Mouse (Mus musculus) heart, adult 2 months (tissue): ENCODE measurements around the gene Ccdc12.

Experiments used
- CTCF ChIP-seq: fragments of 200-600 bp; IDR thresholded peaks from 2 replicates; pipeline ENCODE4 v1.8.1; 2022; ENCODE audit warnings: antibody characterized with exemption, mild to moderate bottlenecking, moderate library complexity
- EP300 ChIP-seq: fragments of 200-500 bp; IDR thresholded peaks from 2 replicates; pipeline ENCODE4 v1.6.1; 2011; ENCODE audit warnings: low read depth, low read length, control low read depth; ENCODE audit not compliant: insufficient read depth
- POLR2A ChIP-seq: fragments of 200-500 bp; IDR thresholded peaks from 2 replicates; pipeline ENCODE4 v1.6.1; 2011; ENCODE audit warnings: mild to moderate bottlenecking, low read depth, low read length, control low read depth; ENCODE audit not compliant: insufficient read depth

DNA sequence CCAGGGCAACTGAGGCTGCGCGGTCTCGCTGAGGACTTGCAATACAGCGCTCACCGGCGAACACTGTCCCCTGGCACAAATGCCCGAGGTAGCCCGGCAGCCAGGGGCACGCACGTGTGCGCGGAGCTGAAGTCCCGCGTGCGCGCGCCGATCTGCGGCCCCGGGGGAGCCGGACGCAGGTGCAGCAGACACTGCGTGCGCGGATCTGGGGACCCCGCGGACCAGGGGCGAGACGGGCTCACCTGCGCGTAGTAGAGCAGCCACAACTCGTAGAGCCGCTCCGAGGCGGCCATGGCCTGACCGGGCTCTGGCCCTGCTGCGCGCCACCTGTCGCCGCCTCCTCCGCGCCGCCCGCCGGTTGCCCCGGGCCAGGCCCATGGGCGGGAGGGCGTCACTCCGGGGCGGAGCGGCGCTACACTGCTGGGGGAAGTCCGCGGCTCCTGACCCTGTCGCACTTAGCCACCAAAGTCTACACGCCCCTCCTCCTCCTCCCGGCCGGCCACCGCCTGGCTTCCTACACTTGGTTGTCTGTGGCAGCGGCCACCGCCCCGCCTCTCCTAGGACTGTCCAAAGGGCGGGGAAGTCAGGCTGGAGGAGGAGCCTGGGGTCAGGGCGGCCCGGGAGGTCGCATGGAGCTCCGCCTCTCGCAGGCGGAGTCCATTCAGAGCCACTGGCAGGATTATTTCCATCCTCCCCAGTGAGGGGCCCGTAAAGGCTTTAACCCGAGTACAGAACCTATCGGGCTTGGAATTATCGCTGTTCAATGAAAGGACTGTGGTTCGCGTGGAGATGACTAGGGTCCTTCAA is 2.4 kb upstream of the Ccdc12 start, which contains the start of gene Nbeal2:
- TF ChIP-seq POLR2A (peak; percentile 64), CTCF (peak; percentile 38; the same call in 1 of the 2 replicates), EP300 (0 out of 2 replicates have a peak, but pooled peaks have one; percentile 10)
